Mouse (Mus musculus) heart, embryonic 15.5 days (tissue): ENCODE measurements around the gene Fam163b. TPM values are rescaled to one million over a fixed set of nuclear protein-coding genes. Genes with fewer than 3 reads are reported as not detected.

Experiments
- ATAC-seq: fragments of 200-750 bp; cut with Nextera tagmentation; replicated peaks from 2 replicates; pipeline ENCODE4 v1.8.0; 2017; ENCODE audit warnings: low read depth, moderate TSS enrichment; ENCODE audit not compliant: insufficient number of reproducible peaks, insufficient read depth, low FRiP score
- H3K27ac ChIP-seq: fragments of 300-500 bp; sonication (generic); 2 replicates; pipeline ENCODE4 v1.5.1; 2015; ENCODE audit warnings: mild to moderate bottlenecking, inconsistent platforms
- H3K27me3 ChIP-seq: fragments of 300-500 bp; sonication (generic); 2 replicates; pipeline ENCODE4 v1.6.1; 2015; ENCODE audit warnings: inconsistent platforms
- H3K36me3 ChIP-seq: fragments of 300-500 bp; sonication (generic); 2 replicates; pipeline ENCODE4 v1.6.1; 2015; ENCODE audit warnings: mild to moderate bottlenecking, inconsistent platforms
- H3K4me1 ChIP-seq: fragments of 300-500 bp; sonication (generic); replicated peaks from 2 replicates; pipeline ENCODE4 v1.6.1; 2015; ENCODE audit warnings: inconsistent platforms
- H3K4me2 ChIP-seq: fragments of 300-500 bp; sonication (generic); 2 replicates; pipeline ENCODE4 v1.6.1; 2015; ENCODE audit warnings: inconsistent platforms, mild to moderate bottlenecking, moderate library complexity
- H3K4me3 ChIP-seq: fragments of 300-500 bp; sonication (generic); 2 replicates; pipeline ENCODE4 v1.5.1; 2015; ENCODE audit warnings: mild to moderate bottlenecking, inconsistent platforms
- H3K9ac ChIP-seq: fragments of 300-500 bp; sonication (generic); 2 replicates; pipeline ENCODE4 v1.6.1; 2015; ENCODE audit warnings: mild to moderate bottlenecking, inconsistent platforms
- H3K9me3 ChIP-seq: fragments of 300-500 bp; sonication (generic); replicated peaks from 2 replicates; pipeline ENCODE4 v1.6.1; 2016; ENCODE audit warnings: inconsistent platforms
- WGBS: fragments of 180-500 bp; shearing (Covaris S2); methylation state at CpG from one replicate; pipeline ENCODE4 v1.1.7; 2015; ENCODE audit warnings: mixed read lengths; 5-methylcytosine and 5-hydroxymethylcytosine counted together
- polyA plus RNA-seq: library from polyadenylated mRNA; unstranded; fragments of >200 nt; fragmentation: Nextera tagmentation; extraction: Ambion mirVana; gene quantifications from 2 replicates; pipeline ENCODE4 v1.2.1, GENCODE M21; 2015

Gene Fam163b
- polyA plus RNA-seq, 1 experiment from 2014 or later = 0.39 TPM

- no peaks in the 10 kb centered on the region for H3K9me3 ChIP-seq
- no peak overlapping the region for H3K27ac ChIP-seq
- H3K4me1 ChIP-seq = peaks cover 4% of the 10 kb centered on the region
- peaks cover 10% of the 10 kb centered on the region for H3K27me3 ChIP-seq
- H3K36me3 ChIP-seq = peaks cover 4% of the 10 kb centered on the region; the same call in 1 of the 2 replicates
- H3K4me2 ChIP-seq = no peak overlapping the region
- 81% methylated on average over 5 of the region's 5 CpGs for WGBS
- no peak overlapping the region for H3K4me3 ChIP-seq
- no peak overlapping the region for H3K9ac ChIP-seq
- no peak for ATAC-seq
Observed at GRCm38 (mm10) chr2:27109052-27109451, 33.2 kb downstream of the Fam163b start.

GRCm38 (mm10) chr2:27108144-27108543 lies 34.1 kb downstream of the Fam163b start:
- H3K36me3 ChIP-seq = peaks cover 4% of the 10 kb centered on the region; the same call in 1 of the 2 replicates
- H3K9ac ChIP-seq = no peak overlapping the region
- ATAC-seq = no peak
- no peak overlapping the region for H3K27ac ChIP-seq
- WGBS = 70% methylated on average over 2 of the region's 2 CpGs
- H3K27me3 ChIP-seq = peaks cover 10% of the 10 kb centered on the region
- H3K4me3 ChIP-seq = no peak overlapping the region
- H3K4me2 ChIP-seq = no peak overlapping the region
- peaks cover 10% of the 10 kb centered on the region for H3K4me1 ChIP-seq
- no peaks in the 10 kb centered on the region for H3K9me3 ChIP-seq

- Histone ChIP-seq H3K4me2 (no peak overlapping the region), H3K9ac (no peak overlapping the region), H3K9me3 (no peaks in the 10 kb centered on the region), H3K27ac (no peak overlapping the region), H3K36me3 (peaks cover 4% of the 10 kb centered on the region; the same call in 1 of the 2 replicates), H3K4me3 (no peak overlapping the region), H3K27me3 (peaks cover 14% of the 10 kb centered on the region), H3K4me1 (peaks cover 10% of the 10 kb centered on the region)
- WGBS = 67% methylated on average over 3 of the region's 3 CpGs
- ATAC-seq = no peak
Observed at GRCm38 (mm10) chr2:27106816-27107215, 35.5 kb downstream of the Fam163b start.

DNA sequence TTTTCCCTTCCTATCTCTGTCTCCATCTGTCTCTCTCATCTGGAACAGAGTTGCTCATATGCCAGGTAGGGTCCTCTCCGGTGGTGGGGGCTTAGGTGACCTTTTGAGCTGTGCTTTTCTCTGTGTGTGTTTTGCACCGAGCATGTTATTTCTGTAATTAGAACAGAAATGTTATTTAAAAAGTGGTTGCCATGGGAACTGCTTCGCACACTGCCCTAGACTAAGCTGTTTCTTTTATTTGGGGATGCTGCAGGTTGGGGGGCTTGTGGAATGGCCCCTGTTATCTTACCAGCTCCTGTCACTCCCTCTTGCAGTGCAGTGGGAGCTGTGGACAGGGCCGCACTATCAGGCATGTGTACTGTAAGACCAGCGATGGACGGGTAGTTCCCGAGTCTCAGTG lies 38.7 kb downstream of the Fam163b start:
- Histone ChIP-seq H3K4me2 (no peak overlapping the region), H3K36me3 (no peaks in the 10 kb centered on the region), H3K27me3 (peaks cover 12% of the 10 kb centered on the region), H3K4me3 (no peak overlapping the region), H3K9me3 (no peaks in the 10 kb centered on the region), H3K9ac (no peak overlapping the region), H3K4me1 (peaks cover 12% of the 10 kb centered on the region), H3K27ac (no peak overlapping the region)
- ATAC-seq = no peak
- 50% methylated on average over 7 of the region's 7 CpGs for WGBS

- H3K4me2 ChIP-seq = no peak overlapping the region
- WGBS = 3% methylated on average over 6 of the region's 6 CpGs
- H3K9ac ChIP-seq = no peak overlapping the region
- peaks cover 35% of the 10 kb centered on the region for H3K4me1 ChIP-seq
- 0 out of 2 replicates have a peak, but pooled peaks cover 4% of the 10 kb centered on the region for H3K27me3 ChIP-seq
- H3K27ac ChIP-seq = peak overlapping the region; percentile 69
- no peak overlapping the region for H3K4me3 ChIP-seq
- no peaks in the 10 kb centered on the region for H3K9me3 ChIP-seq
- no peaks in the 10 kb centered on the region for H3K36me3 ChIP-seq
- ATAC-seq = peak; percentile 80
Observed at GRCm38 (mm10) chr2:27097776-27098175, 44.5 kb downstream of the Fam163b start.

- ATAC-seq = no peak
- no peaks in the 10 kb centered on the region for H3K27me3 ChIP-seq
- H3K9me3 ChIP-seq = no peaks in the 10 kb centered on the region
- no peaks in the 10 kb centered on the region for H3K36me3 ChIP-seq
- peaks cover 35% of the 10 kb centered on the region for H3K4me1 ChIP-seq
- no peak overlapping the region for H3K4me3 ChIP-seq
- H3K9ac ChIP-seq = 0 out of 2 replicates have a peak overlapping the region, but pooled peaks have one; percentile 14
- H3K27ac ChIP-seq = peak overlapping the region; percentile 69
- 0 out of 2 replicates have a peak overlapping the region, but pooled peaks have one; percentile 32 for H3K4me2 ChIP-seq
- WGBS = 35% methylated on average over 6 of the region's 6 CpGs
Observed at GRCm38 (mm10) chr2:27097241-27097656, 45.0 kb downstream of the Fam163b start.

- peak; percentile 45 for ATAC-seq
Observed at GRCm38 (mm10) chr2:27096341-27096981, 45.8 kb downstream of the Fam163b start.

GRCm38 (mm10) chr2:27095178-27095577 lies 47.1 kb downstream of the Fam163b start:
- Histone ChIP-seq H3K4me3 (no peak overlapping the region), H3K4me1 (peaks cover 35% of the 10 kb centered on the region), H3K9ac (no peak overlapping the region), H3K36me3 (no peaks in the 10 kb centered on the region), H3K27ac (peak overlapping the region; percentile 69; the same call in 1 of the 2 replicates), H3K27me3 (no peaks in the 10 kb centered on the region), H3K4me2 (no peak overlapping the region), H3K9me3 (no peaks in the 10 kb centered on the region)
- 88% methylated on average over 7 of the region's 7 CpGs for WGBS
- ATAC-seq = no peak

More at GRCm38 (mm10) chr2:27096341-27096981, 45.8 kb downstream of the Fam163b start:
- peak overlapping the region; percentile 69 for H3K27ac ChIP-seq
- no peak overlapping the region for H3K9ac ChIP-seq
- no peaks in the 10 kb centered on the region for H3K36me3 ChIP-seq
- no peak overlapping the region for H3K4me3 ChIP-seq
- no peaks in the 10 kb centered on the region for H3K27me3 ChIP-seq
- 21% methylated on average over 13 of the region's 13 CpGs for WGBS
- H3K9me3 ChIP-seq = no peaks in the 10 kb centered on the region
- peak overlapping the region; percentile 32 for H3K4me2 ChIP-seq
- H3K4me1 ChIP-seq = peaks cover 35% of the 10 kb centered on the region

DNA sequence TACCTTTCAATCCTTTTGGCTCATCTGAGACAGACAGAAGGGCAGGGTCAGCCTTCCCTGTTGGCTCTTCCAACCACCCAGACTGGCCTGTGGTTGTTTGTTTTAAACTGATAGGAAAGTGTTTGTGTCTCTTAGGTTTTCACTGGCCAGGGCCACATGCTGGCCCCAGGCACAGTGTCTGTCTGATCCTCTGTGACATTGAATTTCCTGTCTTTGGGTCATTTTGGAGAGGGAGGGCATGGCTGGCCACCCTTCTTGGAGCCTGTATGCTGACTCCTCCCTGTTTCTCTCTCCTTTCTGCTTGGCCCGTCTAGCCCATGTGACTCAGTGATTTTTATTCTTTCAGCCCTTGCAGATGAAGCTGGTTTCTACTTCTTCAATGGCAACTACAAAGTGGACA lies 53.1 kb downstream of the Fam163b start:
- Histone ChIP-seq H3K27ac (no peak overlapping the region), H3K9me3 (no peaks in the 10 kb centered on the region), H3K4me1 (peaks cover 53% of the 10 kb centered on the region), H3K36me3 (no peaks in the 10 kb centered on the region), H3K4me2 (no peak overlapping the region), H3K4me3 (no peak overlapping the region), H3K9ac (no peak overlapping the region), H3K27me3 (no peaks in the 10 kb centered on the region)
- 68% methylated on average over 1 of the region's 1 CpGs for WGBS
- no peak for ATAC-seq

GRCm38 (mm10) chr2:27088700-27089099 lies 53.6 kb downstream of the Fam163b start:
- H3K27ac ChIP-seq = peak overlapping the region; percentile 71
- H3K4me1 ChIP-seq = peaks cover 55% of the 10 kb centered on the region
- no peaks in the 10 kb centered on the region for H3K27me3 ChIP-seq
- H3K9me3 ChIP-seq = no peaks in the 10 kb centered on the region
- no peak for ATAC-seq
- WGBS = 62% methylated on average over 5 of the region's 5 CpGs
- no peak overlapping the region for H3K4me3 ChIP-seq
- no peak overlapping the region for H3K4me2 ChIP-seq
- H3K36me3 ChIP-seq = no peaks in the 10 kb centered on the region
- no peak overlapping the region for H3K9ac ChIP-seq

- 52% methylated on average over 18 of the region's 18 CpGs for WGBS
- H3K27me3 ChIP-seq = no peaks in the 10 kb centered on the region
- no peak overlapping the region for H3K4me3 ChIP-seq
- peak; percentile 56 for ATAC-seq
- no peaks in the 10 kb centered on the region for H3K9me3 ChIP-seq
- H3K4me2 ChIP-seq = no peak overlapping the region
- H3K27ac ChIP-seq = peak overlapping the region; percentile 71
- H3K36me3 ChIP-seq = no peaks in the 10 kb centered on the region
- peaks cover 55% of the 10 kb centered on the region for H3K4me1 ChIP-seq
- no peak overlapping the region for H3K9ac ChIP-seq
Observed at GRCm38 (mm10) chr2:27088071-27088644, 54.1 kb downstream of the Fam163b start.
